Mouse (Mus musculus): ENCODE data around the gene Zfp58.
"Not testable (repeated sequence)": the region's sequence is repeated elsewhere in the genome, so short reads cannot be mapped to it uniquely, and the experiment has no call there.

The Zfp58 gene

DNA sequence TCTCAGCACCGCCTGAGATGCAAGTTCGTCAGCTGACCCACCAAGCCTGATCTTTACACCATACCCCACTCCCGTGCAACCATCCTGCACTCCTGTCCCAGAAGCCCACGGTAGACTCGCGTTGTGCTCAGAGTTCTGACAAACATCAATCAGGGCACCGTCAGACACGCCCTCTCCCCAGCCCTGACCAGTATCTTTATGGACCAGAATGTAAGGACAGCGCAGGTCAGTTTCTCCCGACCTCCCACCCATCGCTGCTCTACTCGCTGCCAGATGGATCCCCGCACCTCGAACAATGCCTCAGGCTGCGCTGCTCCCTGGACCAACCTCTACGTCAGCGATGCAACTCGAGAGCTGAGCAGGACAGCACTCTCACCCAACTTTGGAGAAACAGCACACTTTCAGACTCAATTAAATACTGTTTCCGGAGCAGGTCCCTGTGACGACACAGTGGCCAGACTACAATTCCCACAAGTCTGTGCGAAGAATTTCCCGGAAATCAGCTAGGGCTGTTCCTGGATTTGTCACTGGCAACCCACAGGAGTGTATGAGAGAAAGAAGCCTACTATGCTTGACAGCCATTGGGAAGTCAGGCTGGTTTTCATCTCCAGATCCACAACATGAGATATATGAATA lies at the start of gene Zfp58:
Zfp58 (minus strand) TSS at position 472 of the 636 bp plus-strand sequence.
- DNase-seq (ENCODE audit: low read depth, low spot score), result peak; percentile 93

DNA sequence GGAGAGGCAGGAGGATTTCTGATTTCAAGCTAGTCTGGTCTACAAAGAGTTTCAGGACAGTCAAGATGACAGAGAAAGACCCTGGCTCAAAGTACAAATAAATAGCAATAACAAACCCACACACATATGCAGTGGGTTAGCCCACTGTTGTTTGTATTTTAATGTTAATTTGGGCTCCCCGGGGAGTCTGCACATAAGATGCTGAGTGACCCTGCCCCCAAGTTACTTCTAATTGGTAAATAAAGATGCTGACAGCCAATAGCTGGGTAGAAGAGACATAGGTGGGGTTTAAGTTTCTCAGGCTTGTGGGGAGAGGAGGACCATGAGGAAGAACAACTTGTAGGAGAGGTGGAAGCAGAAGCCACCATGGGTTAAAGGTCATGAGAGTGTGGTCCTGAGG lies 45.6 kb upstream of the Zfp58 start:
- DNase-seq (ENCODE audit: low read depth, low spot score), result peak; percentile 44

DNA sequence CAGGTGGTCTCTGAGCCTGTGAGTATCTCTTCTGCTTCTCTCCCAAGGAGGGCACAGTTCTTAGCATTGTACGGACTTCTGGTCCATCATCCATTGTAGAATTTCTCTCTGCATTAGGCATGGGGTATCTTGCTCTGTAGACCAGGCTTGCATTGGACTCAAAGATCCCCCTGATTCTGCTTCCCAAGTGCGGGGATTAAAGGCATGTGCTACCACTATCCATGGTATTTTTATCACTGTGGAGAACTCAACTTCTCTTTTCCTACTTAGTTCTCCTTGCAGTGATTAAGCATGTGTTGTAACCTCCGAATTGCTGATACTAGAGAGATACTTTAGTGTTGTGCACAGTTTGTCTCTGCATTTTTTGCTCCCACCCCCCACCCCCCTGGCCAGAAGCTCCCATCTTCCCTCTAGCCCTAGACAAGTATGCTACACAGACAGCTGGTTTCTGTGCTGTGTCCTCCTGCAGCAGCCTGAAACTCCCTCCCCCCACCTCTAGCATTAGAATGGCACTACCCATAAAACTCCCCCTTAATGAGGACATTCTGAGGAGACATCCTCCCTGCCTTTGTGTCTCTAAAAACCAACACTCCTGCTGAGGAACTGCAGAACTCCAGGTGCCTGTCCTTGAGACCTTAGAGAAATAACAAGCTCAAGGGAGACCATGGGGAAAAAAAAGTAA lies 26.8 kb upstream of the Zfp58 start:
- DNase-seq (ENCODE audit: low read depth, low spot score), result peak; percentile 39

DNA sequence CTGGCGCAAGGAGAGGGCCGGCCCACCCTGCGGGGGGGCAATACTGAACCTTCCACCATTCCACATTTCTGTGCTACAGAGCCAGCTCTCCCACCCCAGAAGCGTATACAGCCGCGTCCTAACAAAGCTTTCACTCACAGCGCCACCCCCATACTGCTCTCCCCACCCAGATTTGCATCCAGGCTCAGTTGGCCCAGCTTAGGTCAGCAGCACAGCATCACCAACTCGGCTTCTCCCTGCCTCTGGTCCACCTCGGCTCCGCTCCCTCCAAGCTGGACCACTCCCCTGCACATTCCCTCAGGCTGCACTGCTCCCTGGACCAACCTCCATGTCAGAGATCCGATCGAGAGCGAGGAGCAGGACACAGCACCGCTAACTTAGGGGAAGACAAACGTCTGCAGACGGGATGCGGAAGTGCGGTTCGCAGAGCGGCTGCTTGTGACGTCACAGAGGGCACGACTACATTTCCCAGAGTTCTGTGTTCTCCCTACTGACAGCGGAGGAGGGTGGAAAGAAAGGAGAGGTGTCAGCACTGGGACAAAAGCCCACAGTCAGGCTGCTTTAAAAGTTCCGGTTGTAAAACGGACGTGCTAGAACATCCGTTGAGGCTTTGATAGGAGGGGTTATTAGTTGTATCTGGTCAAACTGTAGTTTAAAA lies 25.5 kb upstream of the Zfp58 start, which contains the start of the genes Gm26965 and Zfp87:
Gm26965 (minus strand) TSS at position 399 of the 658 bp plus-strand sequence.
Zfp87 (minus strand) TSS at position 425 of the 658 bp plus-strand sequence.
- peak; percentile 97 for DNase-seq (ENCODE audit: low read depth, low spot score)

DNA sequence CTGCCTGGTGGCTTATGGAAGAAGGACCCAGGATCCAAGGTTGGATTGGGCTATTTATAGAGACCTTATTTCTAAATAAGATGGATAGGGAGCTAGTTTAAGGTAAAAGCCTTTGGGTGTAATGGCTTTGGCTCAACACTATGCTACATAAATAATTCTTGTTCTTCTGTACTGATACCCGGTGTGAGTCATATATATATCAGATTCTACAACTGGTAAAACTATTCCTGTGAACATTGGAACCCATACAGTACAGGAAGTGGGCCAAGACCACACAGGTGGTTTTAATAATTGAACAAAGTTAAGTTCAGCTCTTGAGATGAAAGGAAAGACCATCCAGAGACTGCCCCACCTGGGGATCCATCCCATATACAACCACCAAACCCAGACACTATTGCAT lies 553 bp upstream of the Zfp58 start:
- no peak for DNase-seq (ENCODE audit: low read depth, low spot score)

DNA sequence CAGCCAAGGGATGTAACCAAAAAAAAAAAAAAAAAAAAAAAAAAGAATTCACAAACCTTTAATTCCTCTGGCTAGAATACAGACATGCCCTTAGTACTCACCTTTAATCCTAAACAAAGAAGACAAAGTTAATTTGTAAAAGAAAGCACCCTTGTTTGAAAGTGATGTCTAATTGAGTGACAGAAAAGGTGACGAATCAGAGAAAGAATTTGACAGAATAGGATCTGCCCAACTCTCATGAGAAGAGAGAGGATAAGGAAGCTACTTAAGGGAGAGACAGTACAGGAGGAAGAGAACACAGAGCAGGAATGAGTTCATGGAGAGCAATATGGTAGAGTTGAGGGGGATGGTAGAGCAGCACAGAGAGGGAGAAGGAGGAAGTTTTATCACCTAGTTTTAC lies 4.7 kb downstream of the Zfp58 start:
- DNase-seq (ENCODE audit: low read depth, low spot score), result peak; percentile 65

DNA sequence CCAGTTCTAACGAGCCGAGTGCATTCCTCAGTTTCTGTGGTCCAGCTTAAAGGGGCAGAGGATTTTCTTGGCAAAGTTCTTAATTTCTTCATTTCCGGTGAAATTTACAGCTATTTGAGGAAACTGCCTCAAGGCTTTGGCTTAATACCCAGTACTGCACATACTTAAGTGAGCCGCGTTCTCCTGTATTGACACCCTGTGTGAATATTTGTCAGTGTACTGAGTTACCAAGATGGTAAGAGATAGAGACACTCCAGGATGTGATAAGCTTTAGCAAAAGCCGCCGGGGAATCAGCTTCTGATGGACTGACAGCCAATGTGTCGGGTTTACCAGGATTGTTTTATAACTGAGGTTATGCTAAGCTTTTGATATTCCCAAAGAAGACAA lies 15.9 kb downstream of the Zfp58 start:
- DNase-seq (ENCODE audit: low read depth, low spot score), result no peak

DNA sequence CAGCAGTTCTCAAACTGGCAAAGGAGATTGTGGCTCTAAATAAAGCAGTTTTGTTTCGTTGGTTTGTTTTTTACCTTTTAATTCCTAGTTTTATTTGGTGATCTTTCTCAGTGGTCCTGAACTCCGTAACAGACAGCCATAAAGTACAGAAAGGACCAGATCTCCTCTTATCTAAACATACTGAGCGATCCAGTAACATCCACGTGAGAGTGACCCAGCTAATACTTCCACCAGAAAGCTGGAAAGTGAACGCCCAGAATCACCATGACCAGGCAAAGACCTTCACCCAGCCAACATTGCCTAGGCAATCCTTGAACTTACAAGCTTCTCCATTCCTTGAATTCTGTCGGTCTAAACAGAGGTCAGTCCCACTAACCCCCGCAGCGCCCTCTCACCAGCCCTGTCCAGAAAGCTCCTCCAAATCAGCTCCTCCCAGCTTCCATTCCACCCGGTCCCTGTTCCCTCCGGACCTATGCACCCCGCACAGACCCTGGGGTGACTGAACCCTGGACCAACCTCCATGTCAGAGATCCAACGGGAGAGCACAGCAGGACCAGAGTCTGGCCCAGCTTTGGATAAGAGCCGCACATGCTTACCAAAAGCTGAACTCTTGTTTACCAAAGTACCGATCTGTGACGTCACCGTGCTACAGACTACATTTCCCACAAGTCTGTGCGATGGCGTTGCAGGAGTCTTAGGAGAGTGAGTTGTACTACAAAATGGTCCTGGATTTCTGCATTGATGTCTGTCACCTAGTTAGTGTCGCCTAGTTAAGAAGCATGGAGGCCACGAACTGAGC lies 16.5 kb downstream of the Zfp58 start, which contains the start of gene Zfp874b:
Zfp874b (minus strand) TSS at position 634 of the 799 bp plus-strand sequence.
- DNase-seq (ENCODE audit: low read depth, low spot score), result peak; percentile 93

DNA sequence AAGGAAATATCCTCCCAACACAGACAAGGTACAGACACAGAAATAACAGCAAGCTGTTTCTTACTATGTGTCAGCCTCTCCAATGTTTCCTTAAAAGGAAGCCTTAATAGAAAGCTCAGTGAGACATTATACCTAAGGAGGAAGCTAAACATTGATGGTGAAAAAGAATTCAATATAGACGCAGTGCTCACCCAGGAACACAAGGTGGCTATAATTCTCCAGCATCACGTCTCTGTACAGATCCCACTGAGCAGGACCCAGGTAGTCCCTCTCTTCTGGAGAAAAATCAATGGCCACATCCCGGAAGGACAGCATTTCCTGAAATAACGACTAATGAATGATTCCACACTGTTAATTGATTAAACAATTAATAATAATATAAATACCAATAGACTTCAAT lies 18.8 kb downstream of the Zfp58 start:
- peak; percentile 11 for DNase-seq (ENCODE audit: low read depth, low spot score)

DNA sequence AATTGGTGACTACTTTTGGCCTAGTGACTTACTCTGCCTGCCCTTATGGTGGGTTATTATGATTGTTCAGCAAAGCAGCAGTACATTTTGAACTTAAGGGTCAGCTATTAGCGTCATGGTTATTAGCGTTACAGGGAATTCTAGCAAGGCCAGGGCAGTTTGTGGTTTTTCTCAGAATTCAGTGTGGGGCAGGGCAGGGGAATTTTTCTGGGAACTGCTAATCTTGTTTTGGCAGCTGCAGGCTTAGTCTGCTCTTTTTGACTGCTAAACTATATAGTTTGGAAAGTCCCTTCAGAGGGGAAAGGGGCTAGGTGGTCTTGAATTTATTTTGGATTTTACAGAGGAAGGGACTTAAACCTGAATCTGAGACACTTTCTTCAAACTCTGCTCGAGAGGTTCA lies 31.1 kb downstream of the Zfp58 start:
- DNase-seq (ENCODE audit: low read depth, low spot score), result no peak

DNA sequence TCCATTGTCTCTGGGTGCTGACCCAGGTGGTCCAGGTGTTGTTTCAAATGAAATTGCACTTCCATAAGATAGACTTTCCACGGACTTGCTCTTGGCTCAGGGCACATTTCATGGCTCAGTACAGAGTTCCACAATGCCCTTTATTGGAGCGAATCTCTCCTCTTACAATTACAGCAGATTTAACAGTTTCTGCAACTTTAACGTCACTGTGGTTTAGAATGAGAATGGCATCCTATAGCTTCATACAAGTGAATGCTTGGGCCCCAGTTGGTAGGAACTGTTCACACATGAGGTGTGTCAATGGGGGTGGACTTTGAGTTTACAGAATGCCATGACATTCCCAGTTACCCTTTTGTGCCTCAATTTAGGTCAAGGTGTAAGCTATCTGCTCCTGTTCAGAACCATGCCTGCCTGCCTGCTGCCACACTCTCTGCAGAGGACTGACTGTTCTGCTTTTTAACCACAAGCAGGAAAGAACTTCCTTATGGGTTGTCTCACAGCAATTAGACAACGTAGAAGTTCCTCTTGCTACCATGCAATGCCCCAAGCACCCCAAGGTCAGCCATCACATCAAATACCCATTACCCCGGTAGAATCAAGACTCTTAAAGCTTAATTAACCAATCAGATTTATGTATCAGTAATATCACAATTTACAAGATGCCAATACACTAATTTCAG lies 36.7 kb downstream of the Zfp58 start:
- DNase-seq (ENCODE audit: low read depth, low spot score), result not testable (repeated sequence)

DNA sequence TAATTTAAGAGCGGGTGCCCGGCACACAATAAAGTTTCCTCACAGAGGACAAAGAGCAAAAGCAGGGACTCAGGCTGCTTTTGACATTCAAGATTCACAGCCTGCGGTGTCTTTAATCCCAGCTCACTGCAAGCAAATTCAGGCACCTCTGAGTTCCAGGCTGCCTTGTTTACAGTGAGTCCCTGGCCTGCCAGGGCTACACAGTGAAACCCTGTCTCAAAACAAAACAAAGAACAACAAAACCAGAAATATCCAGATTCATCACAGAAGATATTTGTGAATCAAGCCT lies 48.4 kb downstream of the Zfp58 start:
- DNase-seq (ENCODE audit: low read depth, low spot score), result no peak

DNA sequence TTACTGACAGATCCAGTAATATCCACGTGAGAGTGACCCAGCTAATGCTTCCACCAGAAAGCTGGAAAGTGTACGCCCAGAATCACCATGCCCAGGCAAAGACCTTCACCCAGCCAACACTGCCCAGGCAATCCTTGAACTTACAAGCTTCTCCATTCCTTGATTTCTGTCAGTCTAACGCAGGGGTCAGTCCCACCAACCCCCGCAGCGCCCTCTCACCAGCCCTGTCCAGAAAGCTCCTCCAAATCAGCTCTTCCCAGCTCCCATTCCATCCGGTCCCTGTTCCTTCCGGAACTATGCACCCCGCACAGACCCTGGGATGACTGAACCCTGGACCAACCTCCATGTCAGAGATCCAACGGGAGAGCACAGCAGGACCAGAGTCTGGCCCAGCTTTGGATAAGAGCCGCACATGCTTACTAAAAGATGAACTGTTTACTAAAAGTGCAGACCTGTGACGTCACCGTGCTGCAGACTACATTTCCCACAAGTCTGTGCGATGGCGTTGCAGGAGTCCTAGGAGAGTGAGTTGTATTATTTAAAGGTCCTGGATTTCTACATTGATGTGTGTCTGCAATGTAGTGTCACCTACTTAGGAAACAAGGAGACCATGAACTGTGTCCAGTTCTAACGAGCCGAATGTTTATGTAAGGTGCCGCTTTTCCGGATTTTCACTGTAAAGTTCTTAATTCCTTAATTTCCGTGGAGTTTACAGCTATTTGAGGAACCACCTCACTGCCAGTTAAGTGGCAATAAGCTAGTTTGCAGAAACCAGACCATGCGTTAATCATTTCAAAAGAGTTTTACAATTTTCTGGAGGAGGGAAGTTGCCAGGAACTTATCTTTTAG lies 49.0 kb downstream of the Zfp58 start, which contains the start of gene Zfp874a:
Zfp874a (minus strand) TSS at position 453 of the 849 bp plus-strand sequence.
- peak; percentile 86 for DNase-seq (ENCODE audit: low read depth, low spot score)
